Mouse (Mus musculus) CD4-positive, CD25-positive, alpha-beta regulatory T cell, adult 2 months (primary cell): ENCODE measurements around the gene Upb1.

Experiments
- DNase-seq: peaks from one replicate; pipeline ENCODE4 v3.0.0-alpha.2; 2012; ENCODE audit warnings: low read depth, low spot score

The Upb1 gene

GRCm38 (mm10) chr10:75424498-75424901, 23.6 kb downstream of the Upb1 start:
- DNase-seq, result peak; percentile 67

- DNase-seq, result no peak
These were observed 27.4 kb downstream of the Upb1 start for GRCm38 (mm10) chr10:75428049-75429003.

GRCm38 (mm10) chr10:75429004-75429380, 28.1 kb downstream of the Upb1 start:
- DNase-seq, result no peak

GRCm38 (mm10) chr10:75429522-75430146, 28.7 kb downstream of the Upb1 start:
- no peak for DNase-seq

- no peak for DNase-seq
These were observed 29.2 kb downstream of the Upb1 start for GRCm38 (mm10) chr10:75430147-75430537.

GRCm38 (mm10) chr10:75430633-75431032, 29.7 kb downstream of the Upb1 start:
- DNase-seq, result no peak

GRCm38 (mm10) chr10:75436604-75437217, 35.8 kb downstream of the Upb1 start:
- DNase-seq, result peak; percentile 91

- DNase-seq, result peak; percentile 5
These were observed 36.4 kb downstream of the Upb1 start for GRCm38 (mm10) chr10:75437284-75437683.

GRCm38 (mm10) chr10:75438132-75438810, 37.4 kb downstream of the Upb1 start:
- peak; percentile 5 for DNase-seq

- DNase-seq, result peak; percentile 72
These were observed 38.4 kb downstream of the Upb1 start for GRCm38 (mm10) chr10:75439211-75439811.

- DNase-seq, result no peak
These were observed 39.8 kb downstream of the Upb1 start for GRCm38 (mm10) chr10:75440756-75441155.

- no peak for DNase-seq
These were observed 40.9 kb downstream of the Upb1 start for GRCm38 (mm10) chr10:75441800-75442199.

- DNase-seq, result peak; percentile 40
These were observed 42.1 kb downstream of the Upb1 start for GRCm38 (mm10) chr10:75443017-75443416.

- DNase-seq, result no peak
These were observed 43.4 kb downstream of the Upb1 start for GRCm38 (mm10) chr10:75444111-75444826.

- DNase-seq, result no peak
These were observed 44.1 kb downstream of the Upb1 start for GRCm38 (mm10) chr10:75445030-75445429.

GRCm38 (mm10) chr10:75446501-75447083, 45.7 kb downstream of the Upb1 start:
- DNase-seq, result peak; percentile 86

GRCm38 (mm10) chr10:75447489-75447888, 46.6 kb downstream of the Upb1 start:
- peak; percentile 35 for DNase-seq

- DNase-seq, result no peak
These were observed 48.0 kb downstream of the Upb1 start for GRCm38 (mm10) chr10:75448806-75449420.

GRCm38 (mm10) chr10:75450331-75450730, 49.4 kb downstream of the Upb1 start:
- no peak for DNase-seq
